Comparison of ENCODE assay signal across 19 mouse cellular contexts in genomic region chr11:67400956-67401355, GRCm38 (mm10).
"Had no signal": no experiment of that assay in that cellular context is flagged by ENCODE, and none has a peak within 500 bp of the region (broad histone marks: within the 10 kb centered on the region; RNA-seq: fewer than 3 reads in every experiment).

No protein-coding gene starts in this region.

- H3K4me2 ChIP-seq: lung, embryonic 14.5 days; midbrain, embryonic 12.5 days; neural tube, embryonic 13.5 days; neural tube, embryonic 15.5 days had no signal

- H3K27ac ChIP-seq: midbrain, embryonic 10.5 days; midbrain, embryonic 12.5 days; neural tube, embryonic 13.5 days; neural tube, embryonic 15.5 days had no signal

- H3K9ac ChIP-seq: lung, embryonic 14.5 days; midbrain, embryonic 12.5 days; neural tube, embryonic 13.5 days; neural tube, embryonic 15.5 days had no signal

- H3K4me3 ChIP-seq: midbrain, embryonic 10.5 days; midbrain, embryonic 12.5 days; myocyte; neural tube, embryonic 13.5 days; neural tube, embryonic 15.5 days had no signal

- ATAC-seq: midbrain, embryonic 16.5 days had no signal

- H3K9me3 ChIP-seq: midbrain, embryonic 10.5 days; midbrain, embryonic 12.5 days; neural tube, embryonic 13.5 days; neural tube, embryonic 15.5 days had no signal

- H3K4me1 ChIP-seq: midbrain, embryonic 10.5 days; midbrain, embryonic 12.5 days; neural tube, embryonic 13.5 days; neural tube, embryonic 15.5 days had no signal

- DNase-seq: lung, adult 18-20 months; lung, embryonic 14.5 days; lung, postnatal 10 days; lung, postnatal 4 days; midbrain, embryonic 14.5 days; retina, postnatal 1 day; right cerebral cortex, adult 18-20 months; right cerebral cortex, postnatal 25 days; right cerebral cortex, postnatal 4 days; spleen, adult 18-20 months; thymus, adult 18-20 months; thymus, postnatal 14 days; thymus, postnatal 36 days had no signal

- H3K27me3 ChIP-seq: midbrain, embryonic 12.5 days; neural tube, embryonic 13.5 days; neural tube, embryonic 15.5 days had no signal

- H3K36me3 ChIP-seq: midbrain, embryonic 10.5 days; midbrain, embryonic 12.5 days; neural tube, embryonic 13.5 days; neural tube, embryonic 15.5 days had no signal
